Mouse (Mus musculus) cerebellum, adult 2 months (tissue): ENCODE data around the gene Frmd4a.

Experiments
- CTCF ChIP-seq: fragments of 200-500 bp; IDR thresholded peaks from 2 replicates; pipeline ENCODE4 v1.5.1; 2011; ENCODE audit warnings: low read depth, mild to moderate bottlenecking, control low read depth, low read length, moderate library complexity, borderline replicate concordance; ENCODE audit not compliant: insufficient read depth
- POLR2A ChIP-seq: fragments of 200-500 bp; IDR thresholded peaks from 2 replicates; pipeline ENCODE4 v1.6.1; 2011; ENCODE audit warnings: low read length, control low read depth, borderline replicate concordance; ENCODE audit not compliant: insufficient read depth

- TF ChIP-seq CTCF (no peak), POLR2A (no peak)
Observed at GRCm38 (mm10) chr2:4423896-4424295, 406.4 kb downstream of the Frmd4a start.
